Mouse (Mus musculus): ENCODE data around the gene Cxcl2.

Gene Cxcl2

GRCm38 (mm10) chr5:90903339-90904020 is at the start of gene Cxcl2:
Gene Cxcl2, plus strand, starts transcription at chr5:90903871.
- no peak for TF ChIP-seq GATA4 (IDR thresholded peaks at IDR 0.05; ENCODE audit: insufficient replicate concordance, low read length)

- no peak for TF ChIP-seq GATA4 (IDR thresholded peaks at IDR 0.05; ENCODE audit: insufficient replicate concordance, low read length)
Measured at GRCm38 (mm10) chr5:90855308-90856230, 48.1 kb upstream of the Cxcl2 start.

GRCm38 (mm10) chr5:90857463-90857862 is 46.2 kb upstream of the Cxcl2 start:
- TF ChIP-seq GATA4 (IDR thresholded peaks at IDR 0.05; ENCODE audit: insufficient replicate concordance, low read length) = no peak

- no peak for TF ChIP-seq GATA4 (IDR thresholded peaks at IDR 0.05; ENCODE audit: insufficient replicate concordance, low read length)
Measured at GRCm38 (mm10) chr5:90858429-90858828, 45.2 kb upstream of the Cxcl2 start.

- no peak for TF ChIP-seq GATA4 (IDR thresholded peaks at IDR 0.05; ENCODE audit: insufficient replicate concordance, low read length)
Measured at GRCm38 (mm10) chr5:90859031-90859430, 44.6 kb upstream of the Cxcl2 start.

- TF ChIP-seq GATA4 (IDR thresholded peaks at IDR 0.05; ENCODE audit: insufficient replicate concordance, low read length) = no peak
Measured at GRCm38 (mm10) chr5:90861876-90862375, 41.7 kb upstream of the Cxcl2 start.

GRCm38 (mm10) chr5:90866770-90867169 is 36.9 kb upstream of the Cxcl2 start:
- no peak for TF ChIP-seq GATA4 (IDR thresholded peaks at IDR 0.05; ENCODE audit: insufficient replicate concordance, low read length)

- peak; percentile 52; the same call in 1 of the 2 replicates for TF ChIP-seq GATA4 (IDR thresholded peaks at IDR 0.05; ENCODE audit: insufficient replicate concordance, low read length)
Measured at GRCm38 (mm10) chr5:90872377-90872776, 31.3 kb upstream of the Cxcl2 start.

- no peak for TF ChIP-seq GATA4 (IDR thresholded peaks at IDR 0.05; ENCODE audit: insufficient replicate concordance, low read length)
Measured at GRCm38 (mm10) chr5:90876045-90876444, 27.6 kb upstream of the Cxcl2 start.

- no peak for TF ChIP-seq GATA4 (IDR thresholded peaks at IDR 0.05; ENCODE audit: insufficient replicate concordance, low read length)
Measured at GRCm38 (mm10) chr5:90876471-90877172, 27.0 kb upstream of the Cxcl2 start.

- TF ChIP-seq GATA4 (IDR thresholded peaks at IDR 0.05; ENCODE audit: insufficient replicate concordance, low read length) = no peak
Measured at GRCm38 (mm10) chr5:90877173-90877512, 26.5 kb upstream of the Cxcl2 start.

GRCm38 (mm10) chr5:90879307-90880014 is 24.2 kb upstream of the Cxcl2 start:
- TF ChIP-seq GATA4 (IDR thresholded peaks at IDR 0.05; ENCODE audit: insufficient replicate concordance, low read length) = no peak

- no peak for TF ChIP-seq GATA4 (IDR thresholded peaks at IDR 0.05; ENCODE audit: insufficient replicate concordance, low read length)
Measured at GRCm38 (mm10) chr5:90880335-90880850, 23.3 kb upstream of the Cxcl2 start.

GRCm38 (mm10) chr5:90881021-90881420 is 22.6 kb upstream of the Cxcl2 start:
- TF ChIP-seq GATA4 (IDR thresholded peaks at IDR 0.05; ENCODE audit: insufficient replicate concordance, low read length) = 0 out of 2 replicates have a peak, but pooled peaks have one; percentile 12

Data from liver, adult (tissue).